Mouse (Mus musculus) midbrain, embryonic 16.5 days (tissue): ENCODE measurements at regions not wholly inside any gene's neighbourhood (a gene's known extent, or its start where the extent isn't known, plus 50 kb on each side); places are given as distances from the start of the nearest gene placed in this dataset.

ENCODE experiments used
- ATAC-seq: fragments of 200-750 bp; cut with Nextera tagmentation; 2 replicates; pipeline ENCODE4 v1.8.0; 2017; ENCODE audit warnings: moderate TSS enrichment
- H3K27ac ChIP-seq: fragments of 300-500 bp; sonication (generic); 2 replicates; pipeline ENCODE4 v1.5.1; 2014; ENCODE audit warnings: mild to moderate bottlenecking, low read length, mixed read lengths
- H3K27me3 ChIP-seq: fragments of 300-500 bp; sonication (generic); 2 replicates; pipeline ENCODE4 v1.6.1; 2014; ENCODE audit warnings: low read depth, low read length, mixed read lengths; ENCODE audit not compliant: control insufficient read depth, insufficient read depth
- H3K36me3 ChIP-seq: fragments of 300-500 bp; sonication (generic); 2 replicates; pipeline ENCODE4 v1.6.1; 2014; ENCODE audit warnings: mild to moderate bottlenecking, low read length, moderate library complexity, mixed read lengths; ENCODE audit not compliant: control insufficient read depth, insufficient read depth
- H3K4me1 ChIP-seq: fragments of 300-500 bp; sonication (generic); 2 replicates; pipeline ENCODE4 v1.6.1; 2014; ENCODE audit warnings: mild to moderate bottlenecking, low read length, mixed read lengths; ENCODE audit not compliant: control insufficient read depth, insufficient read depth
- H3K4me2 ChIP-seq: fragments of 300-500 bp; sonication (generic); 2 replicates; pipeline ENCODE4 v1.6.1; 2014; ENCODE audit warnings: mild to moderate bottlenecking, low read length, mixed read lengths
- H3K4me3 ChIP-seq: fragments of 300-500 bp; sonication (generic); 2 replicates; pipeline ENCODE4 v1.5.1; 2014; ENCODE audit warnings: low read depth, mild to moderate bottlenecking, low read length, moderate library complexity, mixed read lengths
- H3K9ac ChIP-seq: fragments of 300-500 bp; sonication (generic); 2 replicates; pipeline ENCODE4 v1.6.1; 2014; ENCODE audit warnings: low read depth, low read length, mixed read lengths
- H3K9me3 ChIP-seq: fragments of 300-500 bp; sonication (generic); replicated peaks from 2 replicates; pipeline ENCODE4 v1.6.1; 2014; ENCODE audit warnings: mild to moderate bottlenecking, low read length, mixed read lengths; ENCODE audit not compliant: control insufficient read depth, poor library complexity, severe bottlenecking
- WGBS: fragments of 180-500 bp; shearing (Covaris S2); extraction: QIAGEN DNeasy Blood & Tissue Kit; methylation state at CpG from one replicate; pipeline ENCODE4 v1.1.7; 2014; 5-methylcytosine and 5-hydroxymethylcytosine counted together

- Histone ChIP-seq H3K9ac (no peak overlapping the region), H3K36me3 (no peaks in the 10 kb centered on the region), H3K4me1 (no peaks in the 10 kb centered on the region), H3K27ac (no peak overlapping the region), H3K4me2 (no peak overlapping the region), H3K27me3 (no peaks in the 10 kb centered on the region), H3K4me3 (no peak overlapping the region), H3K9me3 (no peaks in the 10 kb centered on the region)
- ATAC-seq, result no peak
- WGBS, result 58% methylated on average over 4 of the region's 4 CpGs
Measured at GRCm38 (mm10) chr15:88058071-88058470, 514.0 kb downstream of the Fam19a5 start.

- no peak for ATAC-seq
- Histone ChIP-seq H3K4me1 (no peaks in the 10 kb centered on the region), H3K27me3 (no peaks in the 10 kb centered on the region), H3K4me2 (no peak overlapping the region), H3K4me3 (no peak overlapping the region), H3K9ac (no peak overlapping the region), H3K9me3 (no peaks in the 10 kb centered on the region), H3K36me3 (no peaks in the 10 kb centered on the region), H3K27ac (no peak overlapping the region)
- WGBS, result 87% methylated on average over 4 of the region's 4 CpGs
Measured at GRCm38 (mm10) chr15:88060935-88061334, 516.8 kb downstream of the Fam19a5 start.

GRCm38 (mm10) chr15:88063041-88063440 is 518.9 kb downstream of the Fam19a5 start:
- Histone ChIP-seq H3K36me3 (no peaks in the 10 kb centered on the region), H3K27me3 (no peaks in the 10 kb centered on the region), H3K4me3 (no peak overlapping the region), H3K9me3 (no peaks in the 10 kb centered on the region), H3K27ac (no peak overlapping the region), H3K4me2 (no peak overlapping the region), H3K9ac (no peak overlapping the region), H3K4me1 (peaks cover 5% of the 10 kb centered on the region)
- ATAC-seq, result no peak
- WGBS, result 83% methylated on average over 5 of the region's 5 CpGs

GRCm38 (mm10) chr15:88068476-88068875 is 524.4 kb downstream of the Fam19a5 start:
- Histone ChIP-seq H3K9ac (no peak overlapping the region), H3K27ac (no peak overlapping the region), H3K9me3 (no peaks in the 10 kb centered on the region), H3K4me3 (no peak overlapping the region), H3K27me3 (no peaks in the 10 kb centered on the region), H3K4me1 (peaks cover 5% of the 10 kb centered on the region), H3K4me2 (no peak overlapping the region), H3K36me3 (no peaks in the 10 kb centered on the region)
- no peak for ATAC-seq
- 63% methylated on average over 3 of the region's 3 CpGs for WGBS

GRCm38 (mm10) chr15:88072676-88073075 is 527.4 kb upstream of the Zdhhc25 start:
- Histone ChIP-seq H3K36me3 (no peaks in the 10 kb centered on the region), H3K9ac (no peak overlapping the region), H3K27me3 (no peaks in the 10 kb centered on the region), H3K4me3 (no peak overlapping the region), H3K27ac (no peak overlapping the region), H3K9me3 (no peaks in the 10 kb centered on the region), H3K4me2 (no peak overlapping the region), H3K4me1 (peaks cover 3% of the 10 kb centered on the region)
- 20% methylated on average over 1 of the region's 1 CpGs for WGBS
- no peak for ATAC-seq

GRCm38 (mm10) chr15:88083911-88084310 is 516.2 kb upstream of the Zdhhc25 start:
- ATAC-seq, result no peak
- Histone ChIP-seq H3K9me3 (no peaks in the 10 kb centered on the region), H3K27me3 (no peaks in the 10 kb centered on the region), H3K4me2 (no peak overlapping the region), H3K27ac (no peak overlapping the region), H3K4me3 (no peak overlapping the region), H3K4me1 (no peaks in the 10 kb centered on the region), H3K36me3 (no peaks in the 10 kb centered on the region), H3K9ac (no peak overlapping the region)
- WGBS, result 54% methylated on average over 5 of the region's 5 CpGs

- no peak overlapping the region for H3K27ac ChIP-seq
- no peak overlapping the region for H3K4me3 ChIP-seq
- H3K4me2 ChIP-seq, result no peak overlapping the region
- ATAC-seq, result no peak
- 0 out of 2 replicates have a peak, but pooled peaks cover 3% of the 10 kb centered on the region for H3K4me1 ChIP-seq
- no peaks in the 10 kb centered on the region for H3K36me3 ChIP-seq
- 78% methylated on average over 3 of the region's 3 CpGs for WGBS
- H3K27me3 ChIP-seq, result no peaks in the 10 kb centered on the region
- no peaks in the 10 kb centered on the region for H3K9me3 ChIP-seq
- H3K9ac ChIP-seq, result no peak overlapping the region
Measured at GRCm38 (mm10) chr15:88085631-88086030, 514.5 kb upstream of the Zdhhc25 start.

- Histone ChIP-seq H3K4me1 (0 out of 2 replicates have a peak, but pooled peaks cover 3% of the 10 kb centered on the region), H3K27ac (no peak overlapping the region), H3K27me3 (no peaks in the 10 kb centered on the region), H3K36me3 (no peaks in the 10 kb centered on the region), H3K4me3 (no peak overlapping the region), H3K9ac (no peak overlapping the region), H3K9me3 (0 out of 2 replicates have a peak, but pooled peaks cover 4% of the 10 kb centered on the region), H3K4me2 (no peak overlapping the region)
- 49% methylated on average over 4 of the region's 4 CpGs for WGBS
- ATAC-seq, result no peak
Measured at GRCm38 (mm10) chr15:88089486-88089885, 510.6 kb upstream of the Zdhhc25 start.

- WGBS, result 95% methylated on average over 5 of the region's 5 CpGs
- H3K4me3 ChIP-seq, result no peak overlapping the region
- 0 out of 2 replicates have a peak, but pooled peaks cover 3% of the 10 kb centered on the region for H3K4me1 ChIP-seq
- no peak overlapping the region for H3K9ac ChIP-seq
- no peaks in the 10 kb centered on the region for H3K36me3 ChIP-seq
- H3K9me3 ChIP-seq, result 0 out of 2 replicates have a peak, but pooled peaks cover 4% of the 10 kb centered on the region
- no peak overlapping the region for H3K4me2 ChIP-seq
- no peak overlapping the region for H3K27ac ChIP-seq
- no peak for ATAC-seq
- H3K27me3 ChIP-seq, result no peaks in the 10 kb centered on the region
Measured at GRCm38 (mm10) chr15:88091390-88091789, 508.7 kb upstream of the Zdhhc25 start.
